Mouse (Mus musculus) ES-Bruce4 (cell line): ENCODE measurements around the gene Siah1b.

Experiments
- CTCF ChIP-seq: IDR thresholded peaks from one replicate; pipeline ENCODE4 v1.8.1; 2011; ENCODE audit warnings: low read depth, low read length
- EP300 ChIP-seq: IDR thresholded peaks from 2 replicates; pipeline ENCODE4 v1.6.1; 2011; ENCODE audit warnings: low read depth, low read length; ENCODE audit not compliant: insufficient read depth
- POLR2A ChIP-seq: IDR thresholded peaks from one replicate; pipeline ENCODE4 v1.8.1; 2011; ENCODE audit warnings: low read length; ENCODE audit not compliant: insufficient read depth

- TF ChIP-seq POLR2A (no peak), CTCF (no peak), EP300 (no peak)
These were observed 20.6 kb downstream of the Siah1b start for GRCm38 (mm10) chrX:164055726-164056125.
